Mouse (Mus musculus): ENCODE measurements around the gene Ccnl2. TPM values are rescaled to one million over a fixed set of nuclear protein-coding genes. Genes with fewer than 3 reads are reported as not detected.

The Ccnl2 gene
- polyA plus RNA-seq, 1 experiment = 18.8 TPM

- H3K36me3 ChIP-seq (ENCODE audit: control insufficient read depth, insufficient read depth) = peaks cover 73% of the 10 kb centered on the region
- no peak for TF ChIP-seq FOSL1 (IDR thresholded peaks at IDR 0.05; ENCODE audit: insufficient read depth, low read length, poor library complexity, severe bottlenecking)
- TF ChIP-seq MYOG (IDR thresholded peaks at IDR 0.05; ENCODE audit: control insufficient read depth, extremely low read depth, insufficient read length) = no peak
- TF ChIP-seq CTCF (IDR thresholded peaks at IDR 0.05; ENCODE audit: control insufficient read depth, insufficient read depth, insufficient read length) = no peak
- TF ChIP-seq CEBPB (IDR thresholded peaks at IDR 0.05; ENCODE audit: low read depth) = no peak
- no peak for TF ChIP-seq MYOD1 (IDR thresholded peaks at IDR 0.05; ENCODE audit: control insufficient read depth, insufficient read length, low read depth)
- no peak for TF ChIP-seq USF1 (IDR thresholded peaks at IDR 0.05; ENCODE audit: low read depth)
- no peak for TF ChIP-seq MAX (IDR thresholded peaks at IDR 0.05)
- H3K79me2 ChIP-seq (ENCODE audit: control insufficient read depth, insufficient read depth) = peaks cover 73% of the 10 kb centered on the region
- H3K79me3 ChIP-seq (ENCODE audit: low read depth) = peaks cover 47% of the 10 kb centered on the region
- peak overlapping the region; percentile 99 for H3ac ChIP-seq (ENCODE audit: control insufficient read depth, insufficient read length, low read depth)
- no peaks in the 10 kb centered on the region for H3K27me3 ChIP-seq (ENCODE audit: control insufficient read depth, insufficient read depth, insufficient read length)
- peak overlapping the region; percentile 55 for H3K4me3 ChIP-seq (ENCODE audit: insufficient read depth, poor library complexity, severe bottlenecking)
These were observed 434 bp downstream of the Ccnl2 start for GRCm38 (mm10) chr4:155812665-155813181.

GRCm38 (mm10) chr4:155817533-155817932, 5.2 kb downstream of the Ccnl2 start:
- TF ChIP-seq USF1 (IDR thresholded peaks at IDR 0.05; ENCODE audit: low read depth) (no peak), MYOD1 (IDR thresholded peaks at IDR 0.05; ENCODE audit: control insufficient read depth, insufficient read length, low read depth) (no peak), FOSL1 (IDR thresholded peaks at IDR 0.05; ENCODE audit: insufficient read depth, low read length, poor library complexity, severe bottlenecking) (no peak), MYOG (IDR thresholded peaks at IDR 0.05; ENCODE audit: control insufficient read depth, extremely low read depth, insufficient read length) (no peak), CEBPB (IDR thresholded peaks at IDR 0.05; ENCODE audit: low read depth) (no peak), MAX (IDR thresholded peaks at IDR 0.05) (no peak), CTCF (IDR thresholded peaks at IDR 0.05; ENCODE audit: control insufficient read depth, insufficient read depth, insufficient read length) (no peak)
- Histone ChIP-seq H3K79me3 (ENCODE audit: low read depth) (peaks cover 72% of the 10 kb centered on the region), H3K79me2 (ENCODE audit: control insufficient read depth, insufficient read depth) (peaks cover 99% of the 10 kb centered on the region), H3ac (ENCODE audit: control insufficient read depth, insufficient read length, low read depth) (no peak overlapping the region), H3K36me3 (ENCODE audit: control insufficient read depth, insufficient read depth) (peaks cover 84% of the 10 kb centered on the region), H3K27me3 (ENCODE audit: control insufficient read depth, insufficient read depth, insufficient read length) (no peaks in the 10 kb centered on the region), H3K4me3 (ENCODE audit: insufficient read depth, poor library complexity, severe bottlenecking) (no peak overlapping the region)

- H3K36me3 ChIP-seq (ENCODE audit: control insufficient read depth, insufficient read depth) = peaks cover 97% of the 10 kb centered on the region
- H3K27me3 ChIP-seq (ENCODE audit: control insufficient read depth, insufficient read depth, insufficient read length) = no peaks in the 10 kb centered on the region
- H3ac ChIP-seq (ENCODE audit: control insufficient read depth, insufficient read length, low read depth) = no peak overlapping the region
- TF ChIP-seq USF1 (IDR thresholded peaks at IDR 0.05; ENCODE audit: low read depth) (no peak), CTCF (IDR thresholded peaks at IDR 0.05; ENCODE audit: control insufficient read depth, insufficient read depth, insufficient read length) (no peak), CEBPB (IDR thresholded peaks at IDR 0.05; ENCODE audit: low read depth) (no peak), MYOD1 (IDR thresholded peaks at IDR 0.05; ENCODE audit: control insufficient read depth, insufficient read length, low read depth) (no peak), MYOG (IDR thresholded peaks at IDR 0.05; ENCODE audit: control insufficient read depth, extremely low read depth, insufficient read length) (no peak), FOSL1 (IDR thresholded peaks at IDR 0.05; ENCODE audit: insufficient read depth, low read length, poor library complexity, severe bottlenecking) (no peak), MAX (IDR thresholded peaks at IDR 0.05) (no peak)
- peaks cover 89% of the 10 kb centered on the region for H3K79me2 ChIP-seq (ENCODE audit: control insufficient read depth, insufficient read depth)
- H3K4me3 ChIP-seq (ENCODE audit: insufficient read depth, poor library complexity, severe bottlenecking) = no peak overlapping the region
- peaks cover 58% of the 10 kb centered on the region for H3K79me3 ChIP-seq (ENCODE audit: low read depth)
These were observed 8.7 kb downstream of the Ccnl2 start for GRCm38 (mm10) chr4:155821025-155821424.

- H3K4me3 ChIP-seq (ENCODE audit: insufficient read depth, poor library complexity, severe bottlenecking) = no peak overlapping the region
- H3ac ChIP-seq (ENCODE audit: control insufficient read depth, insufficient read length, low read depth) = no peak overlapping the region
- peaks cover 93% of the 10 kb centered on the region for H3K36me3 ChIP-seq (ENCODE audit: control insufficient read depth, insufficient read depth)
- peaks cover 36% of the 10 kb centered on the region for H3K79me3 ChIP-seq (ENCODE audit: low read depth)
- peaks cover 64% of the 10 kb centered on the region for H3K79me2 ChIP-seq (ENCODE audit: control insufficient read depth, insufficient read depth)
- TF ChIP-seq USF1 (IDR thresholded peaks at IDR 0.05; ENCODE audit: low read depth) (no peak), CEBPB (IDR thresholded peaks at IDR 0.05; ENCODE audit: low read depth) (no peak), MAX (IDR thresholded peaks at IDR 0.05) (no peak), CTCF (IDR thresholded peaks at IDR 0.05; ENCODE audit: control insufficient read depth, insufficient read depth, insufficient read length) (no peak), MYOD1 (IDR thresholded peaks at IDR 0.05; ENCODE audit: control insufficient read depth, insufficient read length, low read depth) (no peak), FOSL1 (IDR thresholded peaks at IDR 0.05; ENCODE audit: insufficient read depth, low read length, poor library complexity, severe bottlenecking) (no peak), MYOG (IDR thresholded peaks at IDR 0.05; ENCODE audit: control insufficient read depth, extremely low read depth, insufficient read length) (no peak)
- no peaks in the 10 kb centered on the region for H3K27me3 ChIP-seq (ENCODE audit: control insufficient read depth, insufficient read depth, insufficient read length)
These were observed 11.2 kb downstream of the Ccnl2 start for GRCm38 (mm10) chr4:155823443-155823842.

- H3K79me3 ChIP-seq (ENCODE audit: low read depth) = peaks cover 17% of the 10 kb centered on the region
- TF ChIP-seq CTCF (IDR thresholded peaks at IDR 0.05; ENCODE audit: control insufficient read depth, insufficient read depth, insufficient read length) = no peak
- no peak for TF ChIP-seq FOSL1 (IDR thresholded peaks at IDR 0.05; ENCODE audit: insufficient read depth, low read length, poor library complexity, severe bottlenecking)
- TF ChIP-seq MAX (IDR thresholded peaks at IDR 0.05) = no peak
- no peak for TF ChIP-seq CEBPB (IDR thresholded peaks at IDR 0.05; ENCODE audit: low read depth)
- peaks cover 43% of the 10 kb centered on the region for H3K36me3 ChIP-seq (ENCODE audit: control insufficient read depth, insufficient read depth)
- H3K27me3 ChIP-seq (ENCODE audit: control insufficient read depth, insufficient read depth, insufficient read length) = no peaks in the 10 kb centered on the region
- no peak overlapping the region for H3ac ChIP-seq (ENCODE audit: control insufficient read depth, insufficient read length, low read depth)
- peaks cover 19% of the 10 kb centered on the region for H3K79me2 ChIP-seq (ENCODE audit: control insufficient read depth, insufficient read depth)
- H3K4me3 ChIP-seq (ENCODE audit: insufficient read depth, poor library complexity, severe bottlenecking) = no peak overlapping the region
These were observed 17.6 kb downstream of the Ccnl2 start for GRCm38 (mm10) chr4:155829866-155830265.

GRCm38 (mm10) chr4:155830596-155830995, 18.3 kb downstream of the Ccnl2 start:
- H3K4me3 ChIP-seq (ENCODE audit: insufficient read depth, poor library complexity, severe bottlenecking) = no peak overlapping the region

More at GRCm38 (mm10) chr4:155830596-155830995, 18.3 kb downstream of the Ccnl2 start:
- Histone ChIP-seq H3K79me3 (ENCODE audit: low read depth) (peaks cover 16% of the 10 kb centered on the region), H3K36me3 (ENCODE audit: control insufficient read depth, insufficient read depth) (peaks cover 36% of the 10 kb centered on the region), H3K27me3 (ENCODE audit: control insufficient read depth, insufficient read depth, insufficient read length) (no peaks in the 10 kb centered on the region), H3K79me2 (ENCODE audit: control insufficient read depth, insufficient read depth) (peaks cover 19% of the 10 kb centered on the region), H3ac (ENCODE audit: control insufficient read depth, insufficient read length, low read depth) (peak overlapping the region; percentile 66)
- TF ChIP-seq CTCF (IDR thresholded peaks at IDR 0.05; ENCODE audit: control insufficient read depth, insufficient read depth, insufficient read length) (no peak), MYOD1 (IDR thresholded peaks at IDR 0.05; ENCODE audit: control insufficient read depth, insufficient read length, low read depth) (no peak), MAX (IDR thresholded peaks at IDR 0.05) (no peak), USF1 (IDR thresholded peaks at IDR 0.05; ENCODE audit: low read depth) (no peak), FOSL1 (IDR thresholded peaks at IDR 0.05; ENCODE audit: insufficient read depth, low read length, poor library complexity, severe bottlenecking) (no peak), MYOG (IDR thresholded peaks at IDR 0.05; ENCODE audit: control insufficient read depth, extremely low read depth, insufficient read length) (no peak), CEBPB (IDR thresholded peaks at IDR 0.05; ENCODE audit: low read depth) (no peak)

All from C2C12 (cell line).